Mouse (Mus musculus): ENCODE data around the gene Galnt10. TPM values are rescaled to one million over a fixed set of nuclear protein-coding genes. Genes with fewer than 3 reads are reported as not detected.

Gene Galnt10
- total and polyA plus RNA-seq, 3 experiments: 5.2 to 8.7 (median 5.6) TPM

DNA sequence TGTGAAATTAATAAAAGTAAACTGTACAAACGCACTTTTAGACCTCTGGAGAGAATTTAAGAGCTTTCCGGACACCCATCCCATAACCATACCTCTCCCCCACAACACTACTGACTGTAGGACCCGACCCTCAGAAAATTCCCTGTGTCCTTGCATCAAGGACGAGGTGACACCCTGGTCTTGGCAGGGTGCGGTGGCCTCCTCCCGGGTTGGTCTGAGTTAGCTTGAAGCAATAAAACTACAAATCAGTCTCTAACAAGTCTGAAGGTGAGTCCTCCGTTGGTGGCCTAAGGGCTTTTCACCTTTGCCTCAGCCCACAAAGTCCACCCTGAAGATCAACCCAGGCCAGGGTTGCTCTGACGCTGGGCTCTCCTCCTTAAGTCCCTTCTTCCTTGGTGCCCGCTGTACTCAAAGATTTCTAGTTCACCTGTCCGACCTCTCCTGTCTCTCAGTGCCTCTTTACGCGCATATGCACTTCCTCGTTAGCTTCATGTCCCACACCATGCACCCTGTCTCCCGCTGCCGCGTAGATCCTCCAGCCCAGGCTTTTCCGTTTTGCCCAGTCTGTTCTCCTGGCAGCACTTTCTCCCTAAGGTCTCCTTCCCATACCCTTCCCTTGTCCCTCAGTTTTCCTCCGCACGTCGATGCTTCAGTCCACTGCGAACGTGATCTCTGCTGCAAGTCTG is 155.2 kb downstream of the Galnt10 start:
- Histone ChIP-seq H3K79me2 (replicated peaks; ENCODE audit: control insufficient read depth, insufficient read depth, low read length) (no peaks in the 10 kb centered on the region), H3K27me3 (ENCODE audit: control insufficient read depth, insufficient read depth, low read length) (no peaks in the 10 kb centered on the region), H3K4me1 (ENCODE audit: control insufficient read depth, insufficient read depth, low read length) (0 out of 2 replicates have a peak, but pooled peaks cover 6% of the 10 kb centered on the region), H3K36me3 (ENCODE audit: control insufficient read depth, insufficient read depth, low read length) (no peaks in the 10 kb centered on the region), H3K4me3 (peak overlapping the region; percentile 66), H3K9ac (ENCODE audit: low read depth, low read length) (peak overlapping the region; percentile 75), H3K27ac (peak overlapping the region; percentile 78)
- intact Hi-C loops (cut with DNase I): loop anchor here (5.0 to 10.0 kb wide), 3 partner anchors 207 to 524 kb away; partner anchors contain the start of genes Cnot8 and Larp1
- 17% methylated on average over 22 of the region's 22 CpGs for WGBS
- no peak for TF ChIP-seq CTCF (IDR thresholded peaks at IDR 0.05)
- DNase-seq: no peak

- H3K27me3 ChIP-seq (ENCODE audit: control insufficient read depth, insufficient read depth, low read length): no peaks in the 10 kb centered on the region
- H3K79me2 ChIP-seq (replicated peaks; ENCODE audit: control insufficient read depth, insufficient read depth, low read length): no peaks in the 10 kb centered on the region
- peak within 1 kb of the TSS; percentile 84 for H3K4me3 ChIP-seq
- H3K36me3 ChIP-seq (ENCODE audit: control insufficient read depth, insufficient read depth, low read length): no peaks in the 10 kb centered on the region
- 0 out of 2 replicates have a peak, but pooled peaks cover 6% of the 10 kb centered on the region for H3K4me1 ChIP-seq (ENCODE audit: control insufficient read depth, insufficient read depth, low read length)
- peak; percentile 99 for DNase-seq
- H3K9ac ChIP-seq (ENCODE audit: low read depth, low read length): peak within 1 kb of the TSS; percentile 75
- H3K27ac ChIP-seq: peak within 1 kb of the TSS; percentile 80
- intact Hi-C loops (cut with DNase I): loop anchor here (5.0 to 10.0 kb wide), 3 partner anchors 206 to 524 kb away; partner anchors contain the start of genes Cnot8 and Larp1
- WGBS: under 1% methylated on average over 66 of the region's 66 CpGs
- peak; percentile 89 for TF ChIP-seq POLR2A (IDR thresholded peaks at IDR 0.05; ENCODE audit: insufficient read depth, low read depth, low read length)
- TF ChIP-seq CTCF (IDR thresholded peaks at IDR 0.05): no peak
These were observed 155.9 kb downstream of the Galnt10 start, which contains the start of gene Sap30l for GRCm38 (mm10) chr11:57800971-57801765. Gene Sap30l, plus strand, starts transcription at chr11:57801637.

DNA sequence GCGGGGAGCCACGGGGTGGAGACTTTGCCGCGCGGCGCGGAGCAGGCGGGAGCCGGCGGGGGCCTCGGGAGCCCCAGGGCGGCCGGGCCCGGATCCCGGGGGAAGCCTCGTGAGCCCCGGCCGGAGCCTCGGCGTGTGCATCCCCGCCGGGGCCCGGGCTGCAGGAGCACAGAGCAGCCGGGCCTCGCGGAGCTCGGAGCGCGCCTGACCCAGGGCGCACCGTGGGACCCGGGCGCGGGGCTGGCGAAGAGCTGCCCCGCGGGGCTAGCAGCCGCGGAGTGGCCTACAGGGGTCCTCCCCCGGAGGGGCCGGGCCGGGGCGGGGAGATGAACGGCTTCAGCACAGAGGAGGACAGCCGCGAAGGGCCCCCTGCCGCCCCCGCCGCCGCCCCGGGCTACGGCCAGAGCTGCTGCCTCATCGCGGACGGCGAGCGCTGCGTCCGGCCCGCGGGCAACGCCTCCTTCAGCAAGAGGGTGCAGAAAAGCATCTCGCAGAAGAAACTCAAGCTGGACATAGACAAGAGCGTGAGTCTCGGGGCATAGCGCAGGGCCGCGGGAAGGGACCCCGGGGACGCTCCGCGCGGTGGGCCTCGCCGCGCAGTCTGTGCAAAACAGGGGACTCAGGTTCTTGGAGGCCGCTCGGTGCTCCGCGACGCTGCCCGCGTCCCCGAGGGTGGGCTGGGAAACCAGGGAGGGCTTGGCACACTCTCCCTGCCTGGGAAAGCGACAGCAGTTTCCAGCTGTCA is 156.7 kb downstream of the Galnt10 start:
- H3K79me2 ChIP-seq (replicated peaks; ENCODE audit: control insufficient read depth, insufficient read depth, low read length): no peaks in the 10 kb centered on the region
- peak overlapping the region; percentile 84 for H3K4me3 ChIP-seq
- TF ChIP-seq POLR2A (IDR thresholded peaks at IDR 0.05; ENCODE audit: insufficient read depth, low read depth, low read length) (no peak), EP300 (IDR thresholded peaks at IDR 0.05; ENCODE audit: insufficient read depth, low read depth, low read length) (no peak), CTCF (IDR thresholded peaks at IDR 0.05) (peak; percentile 4; the same call in 1 of the 2 replicates)
- H3K27me3 ChIP-seq (ENCODE audit: control insufficient read depth, insufficient read depth, low read length): no peaks in the 10 kb centered on the region
- peak; percentile 80 to 83 for DNase-seq
- peak overlapping the region; percentile 75 for H3K9ac ChIP-seq (ENCODE audit: low read depth, low read length)
- 1% methylated on average over 80 of the region's 85 CpGs for WGBS
- H3K27ac ChIP-seq: peak overlapping the region; percentile 80
- no peaks in the 10 kb centered on the region for H3K36me3 ChIP-seq (ENCODE audit: control insufficient read depth, insufficient read depth, low read length)
- intact Hi-C loops (cut with DNase I): loop anchor here (5.0 to 10.0 kb wide), 3 partner anchors 205 to 523 kb away; partner anchors contain the start of genes Cnot8 and Larp1
- 0 out of 2 replicates have a peak, but pooled peaks cover 6% of the 10 kb centered on the region for H3K4me1 ChIP-seq (ENCODE audit: control insufficient read depth, insufficient read depth, low read length)

DNA sequence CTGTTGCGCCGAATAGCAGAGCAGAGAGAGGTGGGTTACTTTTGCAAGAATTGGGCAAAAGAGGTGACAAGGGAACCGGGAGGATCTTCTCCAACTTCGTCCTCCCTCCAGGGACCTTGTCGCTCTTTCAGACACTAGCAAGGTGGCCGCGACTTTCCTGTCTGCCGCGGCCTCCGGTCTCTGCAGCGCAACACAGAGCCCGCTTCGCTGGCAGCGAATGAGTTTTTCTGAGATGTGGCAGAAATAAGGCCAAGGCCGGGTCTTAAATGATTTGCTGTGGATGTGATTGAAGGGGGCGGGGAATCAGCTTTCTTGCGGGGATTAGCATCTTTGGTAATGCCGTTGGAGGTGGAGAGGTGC is 157.2 kb downstream of the Galnt10 start:
- 1% methylated on average over 18 of the region's 18 CpGs for WGBS
- Histone ChIP-seq H3K9ac (ENCODE audit: low read depth, low read length) (peak overlapping the region; percentile 75), H3K27me3 (ENCODE audit: control insufficient read depth, insufficient read depth, low read length) (no peaks in the 10 kb centered on the region), H3K27ac (peak overlapping the region; percentile 80), H3K36me3 (ENCODE audit: control insufficient read depth, insufficient read depth, low read length) (no peaks in the 10 kb centered on the region), H3K4me3 (peak overlapping the region; percentile 84), H3K4me1 (ENCODE audit: control insufficient read depth, insufficient read depth, low read length) (0 out of 2 replicates have a peak, but pooled peaks cover 6% of the 10 kb centered on the region), H3K79me2 (replicated peaks; ENCODE audit: control insufficient read depth, insufficient read depth, low read length) (no peaks in the 10 kb centered on the region)
- intact Hi-C loops (cut with DNase I): loop anchor here (5.0 to 10.0 kb wide), 3 partner anchors 205 to 522 kb away; partner anchors contain the start of genes Cnot8 and Larp1
- no peak for TF ChIP-seq CTCF (IDR thresholded peaks at IDR 0.05)
- TF ChIP-seq POLR2A (IDR thresholded peaks at IDR 0.05; ENCODE audit: insufficient read depth, low read depth, low read length): no peak
- no peak for TF ChIP-seq EP300 (IDR thresholded peaks at IDR 0.05; ENCODE audit: insufficient read depth, low read depth, low read length)
- peak in 1 of 2 experiments; percentile 65 for DNase-seq

GRCm38 (mm10) chr11:57805047-57805446 is 159.8 kb downstream of the Galnt10 start:
- 0 out of 2 replicates have a peak, but pooled peaks cover 6% of the 10 kb centered on the region for H3K4me1 ChIP-seq (ENCODE audit: control insufficient read depth, insufficient read depth, low read length)
- TF ChIP-seq EP300 (IDR thresholded peaks at IDR 0.05; ENCODE audit: insufficient read depth, low read depth, low read length) (no peak), CTCF (IDR thresholded peaks at IDR 0.05) (no peak), POLR2A (IDR thresholded peaks at IDR 0.05; ENCODE audit: insufficient read depth, low read depth, low read length) (no peak)
- H3K4me3 ChIP-seq: no peak overlapping the region
- intact Hi-C loops (cut with DNase I): loop anchor here (10.0 kb wide), 1 partner anchor 520 kb away; no protein-coding TSS in a partner anchor
- H3K36me3 ChIP-seq (ENCODE audit: control insufficient read depth, insufficient read depth, low read length): no peaks in the 10 kb centered on the region
- no peak overlapping the region for H3K9ac ChIP-seq (ENCODE audit: low read depth, low read length)
- H3K27ac ChIP-seq: no peak overlapping the region
- DNase-seq: no peak
- WGBS: 65% methylated on average over 3 of the region's 3 CpGs
- H3K79me2 ChIP-seq (replicated peaks; ENCODE audit: control insufficient read depth, insufficient read depth, low read length): no peaks in the 10 kb centered on the region
- H3K27me3 ChIP-seq (ENCODE audit: control insufficient read depth, insufficient read depth, low read length): no peaks in the 10 kb centered on the region

Data from heart, adult 2 months (tissue).